ENCODE assay signal across 20 mouse cellular contexts in the genomic region with DNA sequence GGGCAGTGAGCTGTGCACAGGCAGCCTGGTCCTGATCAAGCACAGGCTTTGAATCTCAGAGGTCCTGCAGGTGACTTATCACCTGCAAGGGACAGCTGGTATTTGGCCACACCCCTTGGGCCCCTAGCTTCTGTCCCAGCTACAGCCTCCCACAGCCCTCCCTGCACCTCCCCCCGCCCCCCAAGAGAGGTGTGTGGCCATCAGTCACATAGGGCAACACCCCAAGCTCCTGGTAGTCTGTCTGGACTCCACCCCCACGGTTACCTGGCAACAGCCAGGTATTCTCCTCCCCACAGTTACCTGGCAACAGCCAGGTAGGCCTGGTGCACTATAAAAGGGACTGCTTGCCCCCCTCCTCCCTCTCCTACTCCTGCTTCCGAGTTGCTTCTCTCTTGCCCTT.
DNase-seq lines count a peak whose midpoint lies in the region; ATAC-seq and TF ChIP-seq lines count a peak whose summit lies in the region.
"Had no signal": no experiment of that assay in that cellular context is flagged by ENCODE, and none has a peak within 500 bp of the region (broad histone marks: within the 10 kb centered on the region; RNA-seq: fewer than 3 reads in every experiment).

No protein-coding gene starts in this region.

- 27% methylated on average over 2 of the region's 3 CpGs for WGBS in intestine, embryonic 14.5 days
- 23% methylated on average over 3 of the region's 3 CpGs for WGBS in intestine, postnatal 0 days
- WGBS in intestine, embryonic 16.5 days = 14% methylated on average over 3 of the region's 3 CpGs
- 21% methylated on average over 3 of the region's 3 CpGs for WGBS in stomach, postnatal 0 days
- 39% methylated on average over 3 of the region's 3 CpGs for WGBS in liver, postnatal 0 days (ENCODE audit: insufficient replicate concordance)

- H3K9ac ChIP-seq in intestine, embryonic 14.5 days (ENCODE audit: low read length) = no peak overlapping the region
- no peak overlapping the region for H3K9ac ChIP-seq in intestine, postnatal 0 days (ENCODE audit: low read depth, low read length)
- no peak overlapping the region for H3K9ac ChIP-seq in intestine, embryonic 16.5 days (ENCODE audit: low read depth, low read length)
- no peak overlapping the region for H3K9ac ChIP-seq in stomach, postnatal 0 days (ENCODE audit: low read length)
- no peak overlapping the region for H3K9ac ChIP-seq in liver, postnatal 0 days (replicated peaks)
- H3K9ac ChIP-seq: embryonic facial prominence, embryonic 15.5 days; forebrain, embryonic 15.5 days; heart, embryonic 13.5 days; hindbrain, embryonic 15.5 days had no signal

- no peak overlapping the region for H3K27ac ChIP-seq in intestine, embryonic 14.5 days (ENCODE audit: low read depth)
- H3K27ac ChIP-seq in intestine, postnatal 0 days (ENCODE audit: low read depth, low read length) = no peak overlapping the region
- H3K27ac ChIP-seq in intestine, embryonic 16.5 days (ENCODE audit: low read length) = no peak overlapping the region
- no peak overlapping the region for H3K27ac ChIP-seq in stomach, postnatal 0 days (replicated peaks)
- H3K27ac ChIP-seq in liver, postnatal 0 days (ENCODE audit: low read depth) = no peak overlapping the region
- H3K27ac ChIP-seq: embryonic facial prominence, embryonic 15.5 days; forebrain, embryonic 15.5 days; heart, embryonic 13.5 days; hindbrain, embryonic 15.5 days had no signal

- 0 out of 2 replicates have a peak, but pooled peaks cover 2% of the 10 kb centered on the region for H3K4me1 ChIP-seq in intestine, embryonic 14.5 days (replicated peaks; ENCODE audit: control insufficient read depth, insufficient read depth, low read length)
- H3K4me1 ChIP-seq in intestine, postnatal 0 days (replicated peaks; ENCODE audit: control insufficient read depth, insufficient read depth, low read length) = no peaks in the 10 kb centered on the region
- no peaks in the 10 kb centered on the region for H3K4me1 ChIP-seq in intestine, embryonic 16.5 days (ENCODE audit: control insufficient read depth, insufficient read depth, low read length)
- no peaks in the 10 kb centered on the region for H3K4me1 ChIP-seq in stomach, postnatal 0 days (replicated peaks; ENCODE audit: control insufficient read depth, insufficient read depth)
- H3K4me1 ChIP-seq in liver, postnatal 0 days (ENCODE audit: insufficient read depth) = no peaks in the 10 kb centered on the region
- H3K4me1 ChIP-seq: embryonic facial prominence, embryonic 15.5 days; forebrain, embryonic 15.5 days; heart, embryonic 13.5 days; hindbrain, embryonic 15.5 days had no signal

- no peak overlapping the region for H3K4me2 ChIP-seq in intestine, embryonic 14.5 days (ENCODE audit: low read length)
- no peak overlapping the region for H3K4me2 ChIP-seq in intestine, postnatal 0 days (replicated peaks; ENCODE audit: low read depth)
- no peak overlapping the region for H3K4me2 ChIP-seq in intestine, embryonic 16.5 days (ENCODE audit: low read depth, low read length)
- H3K4me2 ChIP-seq in stomach, postnatal 0 days (replicated peaks; ENCODE audit: low read depth) = no peak overlapping the region
- no peak overlapping the region for H3K4me2 ChIP-seq in liver, postnatal 0 days (ENCODE audit: low read depth, low read length)
- H3K4me2 ChIP-seq: embryonic facial prominence, embryonic 15.5 days; forebrain, embryonic 15.5 days; hindbrain, embryonic 15.5 days had no signal

- H3K36me3 ChIP-seq in intestine, embryonic 14.5 days (ENCODE audit: control insufficient read depth, insufficient read depth, low read length) = no peaks in the 10 kb centered on the region
- no peaks in the 10 kb centered on the region for H3K36me3 ChIP-seq in intestine, postnatal 0 days (ENCODE audit: control insufficient read depth, insufficient read depth)
- no peaks in the 10 kb centered on the region for H3K36me3 ChIP-seq in intestine, embryonic 16.5 days (ENCODE audit: control insufficient read depth, insufficient read depth, low read length)
- H3K36me3 ChIP-seq in stomach, postnatal 0 days (ENCODE audit: control insufficient read depth, insufficient read depth, low read length) = no peaks in the 10 kb centered on the region
- no peaks in the 10 kb centered on the region for H3K36me3 ChIP-seq in liver, postnatal 0 days (replicated peaks; ENCODE audit: insufficient read depth, low read length)
- H3K36me3 ChIP-seq: embryonic facial prominence, embryonic 15.5 days; forebrain, embryonic 15.5 days; heart, embryonic 13.5 days; hindbrain, embryonic 15.5 days had no signal

- no peak overlapping the region for H3K4me3 ChIP-seq in intestine, embryonic 14.5 days (ENCODE audit: low read depth, low read length)
- no peak overlapping the region for H3K4me3 ChIP-seq in intestine, postnatal 0 days (ENCODE audit: low read depth, low read length)
- H3K4me3 ChIP-seq in intestine, embryonic 16.5 days (ENCODE audit: low read length) = no peak overlapping the region
- no peak overlapping the region for H3K4me3 ChIP-seq in stomach, postnatal 0 days (ENCODE audit: low read depth, low read length)
- no peak overlapping the region for H3K4me3 ChIP-seq in liver, postnatal 0 days (ENCODE audit: low read depth, low read length)
- H3K4me3 ChIP-seq: embryonic facial prominence, embryonic 15.5 days; erythroblast, embryonic 14.5 days; forebrain, embryonic 15.5 days; heart, embryonic 13.5 days; hindbrain, embryonic 15.5 days had no signal

- no peaks in the 10 kb centered on the region for H3K27me3 ChIP-seq in intestine, embryonic 14.5 days (replicated peaks; ENCODE audit: control insufficient read depth, insufficient read depth, low read length)
- H3K27me3 ChIP-seq in intestine, postnatal 0 days (replicated peaks; ENCODE audit: control insufficient read depth, insufficient read depth, low read length) = no peaks in the 10 kb centered on the region
- H3K27me3 ChIP-seq in intestine, embryonic 16.5 days (replicated peaks; ENCODE audit: control insufficient read depth, insufficient read depth, low read length) = no peaks in the 10 kb centered on the region
- H3K27me3 ChIP-seq in stomach, postnatal 0 days (ENCODE audit: control insufficient read depth, insufficient read depth, low read length) = no peaks in the 10 kb centered on the region
- no peaks in the 10 kb centered on the region for H3K27me3 ChIP-seq in liver, postnatal 0 days (ENCODE audit: insufficient read depth, low read length)
- H3K27me3 ChIP-seq: embryonic facial prominence, embryonic 15.5 days; forebrain, embryonic 15.5 days; hindbrain, embryonic 15.5 days had no signal

- no peaks in the 10 kb centered on the region for H3K9me3 ChIP-seq in intestine, embryonic 14.5 days (ENCODE audit: control insufficient read depth, low read length)
- H3K9me3 ChIP-seq in intestine, postnatal 0 days (ENCODE audit: control insufficient read depth) = no peaks in the 10 kb centered on the region
- no peaks in the 10 kb centered on the region for H3K9me3 ChIP-seq in intestine, embryonic 16.5 days (ENCODE audit: control insufficient read depth, low read length)
- no peaks in the 10 kb centered on the region for H3K9me3 ChIP-seq in stomach, postnatal 0 days (ENCODE audit: control insufficient read depth, low read length)
- H3K9me3 ChIP-seq in liver, postnatal 0 days (ENCODE audit: low read length) = no peaks in the 10 kb centered on the region
- H3K9me3 ChIP-seq: embryonic facial prominence, embryonic 15.5 days; forebrain, embryonic 15.5 days; heart, embryonic 13.5 days; hindbrain, embryonic 15.5 days had no signal

- peak; percentile 86 for ATAC-seq in intestine, embryonic 14.5 days (replicated peaks; ENCODE audit: low FRiP score, low TSS enrichment, low read depth)
- ATAC-seq in intestine, postnatal 0 days = no peak
- peak; percentile 56 for ATAC-seq in intestine, embryonic 16.5 days
- peak; percentile 26; the same call in 1 of the 2 replicates for ATAC-seq in stomach, postnatal 0 days (ENCODE audit: low FRiP score, low TSS enrichment)
- ATAC-seq in monocyte, adult 5-6 weeks (replicated peaks; ENCODE audit: insufficient number of reproducible peaks, low FRiP score, low TSS enrichment, poor library complexity, severe bottlenecking) = no peak
- no peak for ATAC-seq in liver, postnatal 0 days
- ATAC-seq: CD4-positive, CD25-positive, alpha-beta regulatory T cell, adult 4 months; forebrain, embryonic 15.5 days had no signal

- no peak for TF ChIP-seq CTCF in intestine, postnatal 0 days (IDR thresholded peaks at IDR 0.05; ENCODE audit: low read depth)
- no peak for TF ChIP-seq CTCF in stomach, postnatal 0 days (IDR thresholded peaks at IDR 0.05; ENCODE audit: low read depth)
- TF ChIP-seq CTCF in liver, postnatal 0 days (IDR thresholded peaks at IDR 0.05; ENCODE audit: low read depth) = no peak

- TF ChIP-seq EP300 in stomach, postnatal 0 days (optimal IDR thresholded peaks at IDR 0.05) = no peak
- TF ChIP-seq EP300 in liver, postnatal 0 days (IDR thresholded peaks at IDR 0.05; ENCODE audit: low read depth) = no peak

- DNase-seq in intestine, embryonic 14.5 days (ENCODE audit: low spot score) = no peak
- DNase-seq in ES-CJ7 (ENCODE audit: low read depth, low spot score) = peak; percentile 54
- DNase-seq in stomach, postnatal 0 days (ENCODE audit: low spot score) = no peak
- no peak for DNase-seq in liver, postnatal 0 days
- DNase-seq: adrenal gland, postnatal 14 days; B cell, adult 2 months; cerebellum, adult 18-20 months; cerebellum, postnatal 10 days; gastrocnemius, postnatal 36 days; heart, adult 11 months; heart, postnatal 36 days had no signal

Comparison
In these comparisons a context has a peak if more than half of its experiments do, and no peak if none do; other contexts are left out.
1. ATAC-seq: peak in intestine, embryonic 14.5 days (single experiment), intestine, embryonic 16.5 days (single experiment) and stomach, postnatal 0 days (single experiment); none in intestine, postnatal 0 days (single experiment), monocyte, adult 5-6 weeks (single experiment) and liver, postnatal 0 days (single experiment).